Mouse (Mus musculus) midbrain, embryonic 15.5 days (tissue): ENCODE data around the gene Map4k4. TPM values are rescaled to one million over a fixed set of nuclear protein-coding genes. Genes with fewer than 3 reads are reported as not detected.

Experiments used
- ATAC-seq: fragments of 200-750 bp; cut with Nextera tagmentation; replicated peaks from 2 replicates; pipeline ENCODE4 v1.8.0; 2017; ENCODE audit warnings: moderate TSS enrichment
- H3K27ac ChIP-seq: fragments of 300-500 bp; sonication (generic); 2 replicates; pipeline ENCODE4 v1.5.1; 2015; ENCODE audit warnings: mild to moderate bottlenecking, inconsistent platforms
- H3K27me3 ChIP-seq: fragments of 300-500 bp; sonication (generic); replicated peaks from 2 replicates; pipeline ENCODE4 v1.6.1; 2015; ENCODE audit warnings: inconsistent platforms
- H3K36me3 ChIP-seq: fragments of 300-500 bp; sonication (generic); replicated peaks from 2 replicates; pipeline ENCODE4 v1.6.1; 2015; ENCODE audit warnings: inconsistent platforms
- H3K4me1 ChIP-seq: fragments of 300-500 bp; sonication (generic); 2 replicates; pipeline ENCODE4 v1.6.1; 2015; ENCODE audit warnings: inconsistent platforms
- H3K4me2 ChIP-seq: fragments of 300-500 bp; sonication (generic); 2 replicates; pipeline ENCODE4 v1.6.1; 2015; ENCODE audit warnings: inconsistent platforms, mild to moderate bottlenecking, moderate library complexity
- H3K4me3 ChIP-seq: fragments of 300-500 bp; sonication (generic); 2 replicates; pipeline ENCODE4 v1.5.1; 2015; ENCODE audit warnings: mild to moderate bottlenecking, inconsistent platforms
- H3K9ac ChIP-seq: fragments of 300-500 bp; sonication (generic); 2 replicates; pipeline ENCODE4 v1.6.1; 2015; ENCODE audit warnings: mild to moderate bottlenecking, inconsistent platforms
- H3K9me3 ChIP-seq: fragments of 300-500 bp; sonication (generic); 2 replicates; pipeline ENCODE4 v1.6.1; 2016; ENCODE audit warnings: inconsistent platforms
- WGBS: fragments of 180-500 bp; shearing (Covaris S2); methylation state at CpG from one replicate; pipeline ENCODE4 v1.1.7; 2015; ENCODE audit warnings: mixed read lengths; 5-methylcytosine and 5-hydroxymethylcytosine counted together
- polyA plus RNA-seq: library from polyadenylated mRNA; unstranded; fragments of >200 nt; fragmentation: Nextera tagmentation; extraction: Ambion mirVana; gene quantifications from 2 replicates; pipeline ENCODE4 v1.2.1, GENCODE M21; 2015

Gene Map4k4
- polyA plus RNA-seq, 1 experiment from 2014 or later = 55.2 TPM

DNA sequence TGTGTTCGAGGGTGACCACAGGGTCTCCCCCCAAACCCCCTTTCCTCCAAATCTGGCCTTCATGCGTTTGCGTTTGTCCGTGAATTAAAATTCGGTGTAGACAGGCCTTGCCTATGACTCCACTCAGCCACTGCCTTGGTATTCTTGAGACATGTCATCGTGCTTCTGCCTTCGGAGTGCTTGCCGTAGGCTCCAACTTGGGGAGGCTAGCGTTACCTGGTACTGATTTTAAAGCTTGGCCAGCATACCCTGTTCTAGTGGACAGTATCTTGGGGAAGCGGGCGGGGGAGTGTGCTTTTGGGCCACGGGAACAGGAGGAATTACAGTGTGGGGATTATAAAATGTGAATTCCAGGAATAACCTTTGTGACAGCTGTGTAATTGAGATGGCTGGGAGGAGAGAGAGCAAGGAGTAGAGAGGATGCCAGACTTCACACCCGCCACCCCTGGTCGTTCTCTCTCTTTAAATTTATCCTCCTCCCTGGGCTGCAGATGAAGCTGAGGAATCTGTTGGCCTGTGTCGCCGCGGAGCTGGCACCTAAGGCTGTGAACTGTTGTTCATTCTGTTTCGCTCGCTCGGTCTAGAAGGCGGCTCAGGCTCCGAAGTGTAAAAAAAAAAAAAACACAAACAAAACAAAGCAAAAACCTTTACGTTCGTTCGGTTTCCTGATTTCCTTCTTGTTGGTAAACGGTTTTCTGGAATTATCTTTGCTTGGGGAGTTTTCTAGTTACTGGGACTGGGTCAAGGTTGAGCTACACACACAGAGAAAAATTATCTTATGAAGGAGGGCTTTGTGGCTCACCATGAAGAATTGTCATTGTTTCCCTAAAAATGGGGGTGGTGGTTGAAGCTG, 1.4 kb downstream of the Map4k4 start:
- Histone ChIP-seq H3K9ac (peak overlapping the region; percentile 98), H3K4me2 (peak overlapping the region; percentile 82), H3K36me3 (no peaks in the 10 kb centered on the region), H3K4me3 (peak overlapping the region; percentile 92), H3K4me1 (peaks cover 53% of the 10 kb centered on the region), H3K9me3 (no peaks in the 10 kb centered on the region), H3K27ac (peak overlapping the region; percentile 100), H3K27me3 (no peaks in the 10 kb centered on the region)
- ATAC-seq = no peak
- WGBS = under 1% methylated on average over 26 of the region's 26 CpGs

GRCm38 (mm10) chr1:39902704-39903151, 2.0 kb downstream of the Map4k4 start:
- WGBS = under 1% methylated on average over 3 of the region's 3 CpGs
- Histone ChIP-seq H3K27me3 (no peaks in the 10 kb centered on the region), H3K4me2 (peak overlapping the region; percentile 82), H3K9me3 (no peaks in the 10 kb centered on the region), H3K4me1 (peaks cover 59% of the 10 kb centered on the region), H3K27ac (peak overlapping the region; percentile 100), H3K9ac (peak overlapping the region; percentile 98), H3K36me3 (no peaks in the 10 kb centered on the region), H3K4me3 (peak overlapping the region; percentile 92)
- ATAC-seq = no peak

- H3K27ac ChIP-seq = no peak overlapping the region
- no peak for ATAC-seq
- H3K9ac ChIP-seq = no peak overlapping the region
- peaks cover 74% of the 10 kb centered on the region for H3K4me1 ChIP-seq
- 78% methylated on average over 3 of the region's 3 CpGs for WGBS
- H3K4me3 ChIP-seq = no peak overlapping the region
- peak overlapping the region; percentile 82 for H3K4me2 ChIP-seq
- H3K27me3 ChIP-seq = no peaks in the 10 kb centered on the region
- no peaks in the 10 kb centered on the region for H3K9me3 ChIP-seq
- H3K36me3 ChIP-seq = no peaks in the 10 kb centered on the region
These were observed 4.0 kb downstream of the Map4k4 start for GRCm38 (mm10) chr1:39904720-39905119.

GRCm38 (mm10) chr1:39906921-39907320, 6.2 kb downstream of the Map4k4 start:
- Histone ChIP-seq H3K36me3 (no peaks in the 10 kb centered on the region), H3K9ac (no peak overlapping the region), H3K27ac (no peak overlapping the region), H3K27me3 (no peaks in the 10 kb centered on the region), H3K4me2 (peak overlapping the region; percentile 6), H3K4me1 (peaks cover 86% of the 10 kb centered on the region), H3K9me3 (no peaks in the 10 kb centered on the region), H3K4me3 (no peak overlapping the region)
- no peak for ATAC-seq
- WGBS = 52% methylated on average over 11 of the region's 11 CpGs

- Histone ChIP-seq H3K27me3 (no peaks in the 10 kb centered on the region), H3K4me2 (no peak overlapping the region), H3K27ac (no peak overlapping the region), H3K36me3 (no peaks in the 10 kb centered on the region), H3K9me3 (no peaks in the 10 kb centered on the region), H3K4me1 (peaks cover 80% of the 10 kb centered on the region), H3K9ac (no peak overlapping the region), H3K4me3 (no peak overlapping the region)
- ATAC-seq = no peak
- WGBS = 93% methylated on average over 2 of the region's 2 CpGs
These were observed 8.3 kb downstream of the Map4k4 start for GRCm38 (mm10) chr1:39908976-39909375.

- Histone ChIP-seq H3K27ac (no peak overlapping the region), H3K4me2 (no peak overlapping the region), H3K4me3 (no peak overlapping the region), H3K9ac (no peak overlapping the region), H3K4me1 (peaks cover 61% of the 10 kb centered on the region), H3K9me3 (no peaks in the 10 kb centered on the region), H3K36me3 (0 out of 2 replicates have a peak, but pooled peaks cover 7% of the 10 kb centered on the region), H3K27me3 (no peaks in the 10 kb centered on the region)
- 0 out of 2 replicates have a peak, but pooled peaks have one; percentile 29 for ATAC-seq
- WGBS = 65% methylated on average over 3 of the region's 3 CpGs
These were observed 10.7 kb downstream of the Map4k4 start for GRCm38 (mm10) chr1:39911446-39911845.

DNA sequence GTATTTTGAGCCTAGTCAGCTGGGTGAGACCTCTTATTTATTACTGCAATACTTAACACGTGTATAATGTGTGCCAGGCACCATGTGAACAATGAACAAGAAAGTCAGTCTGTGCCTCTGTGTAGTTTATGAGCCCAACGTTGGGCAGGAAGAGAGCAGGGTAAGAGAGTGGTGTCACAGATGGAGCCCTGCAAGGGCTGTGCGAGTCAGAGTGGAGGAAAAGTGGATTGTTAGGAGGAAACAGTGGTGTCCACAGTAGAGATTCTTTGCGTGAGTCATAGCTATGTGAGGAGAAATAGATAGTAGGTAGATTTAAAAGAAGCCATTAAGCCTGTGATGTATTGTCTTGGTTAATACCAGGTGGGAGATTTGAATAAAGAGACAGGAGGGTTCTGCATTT, 12.5 kb downstream of the Map4k4 start:
- H3K9ac ChIP-seq = no peak overlapping the region
- H3K9me3 ChIP-seq = no peaks in the 10 kb centered on the region
- 0 out of 2 replicates have a peak, but pooled peaks cover 7% of the 10 kb centered on the region for H3K36me3 ChIP-seq
- no peak overlapping the region for H3K27ac ChIP-seq
- no peak overlapping the region for H3K4me2 ChIP-seq
- no peak for ATAC-seq
- peaks cover 55% of the 10 kb centered on the region for H3K4me1 ChIP-seq
- H3K27me3 ChIP-seq = no peaks in the 10 kb centered on the region
- WGBS = 83% methylated on average over 4 of the region's 4 CpGs
- H3K4me3 ChIP-seq = no peak overlapping the region

GRCm38 (mm10) chr1:39916144-39916543, 15.4 kb downstream of the Map4k4 start:
- Histone ChIP-seq H3K4me3 (no peak overlapping the region), H3K36me3 (0 out of 2 replicates have a peak, but pooled peaks cover 7% of the 10 kb centered on the region), H3K9ac (no peak overlapping the region), H3K4me1 (peaks cover 42% of the 10 kb centered on the region), H3K4me2 (no peak overlapping the region), H3K27ac (no peak overlapping the region), H3K9me3 (no peaks in the 10 kb centered on the region), H3K27me3 (no peaks in the 10 kb centered on the region)
- ATAC-seq = no peak
- 84% methylated on average over 4 of the region's 4 CpGs for WGBS

DNA sequence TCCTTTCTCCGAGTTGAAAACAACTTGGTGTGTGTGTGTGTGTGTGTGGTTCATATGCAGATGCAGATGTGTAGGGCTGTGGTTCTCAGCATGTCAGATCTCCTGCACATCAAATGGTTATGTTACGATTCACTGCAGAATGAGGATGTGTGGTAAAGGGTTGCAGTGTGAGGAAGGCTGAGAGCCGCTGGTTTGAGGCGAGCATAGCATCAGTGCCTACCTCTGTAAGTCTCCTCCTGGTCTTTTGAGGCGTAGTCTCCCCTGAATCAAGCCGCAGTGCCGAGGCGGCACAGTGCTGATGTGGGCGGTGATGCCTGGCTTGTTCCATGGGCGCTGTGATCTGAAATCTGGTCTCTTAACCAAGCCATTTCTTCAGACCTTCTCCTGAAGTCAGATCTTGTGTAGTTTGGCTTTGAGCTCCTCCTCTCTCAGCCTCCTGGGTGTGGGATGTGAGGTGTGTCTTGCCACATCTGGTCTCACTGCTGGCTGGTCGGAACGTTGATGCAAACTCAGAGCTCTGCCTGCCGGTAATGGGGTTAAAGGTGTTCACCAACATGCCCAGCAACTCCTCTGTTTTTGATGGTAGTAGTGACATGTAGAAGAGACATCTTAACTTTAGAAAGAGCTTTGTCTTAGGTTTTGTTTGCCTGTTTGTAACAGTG, 17.3 kb downstream of the Map4k4 start:
- no peak overlapping the region for H3K4me3 ChIP-seq
- H3K4me1 ChIP-seq = peaks cover 51% of the 10 kb centered on the region
- ATAC-seq = peak; percentile 22; the same call in 1 of the 2 replicates
- H3K9me3 ChIP-seq = no peaks in the 10 kb centered on the region
- no peak overlapping the region for H3K9ac ChIP-seq
- no peaks in the 10 kb centered on the region for H3K27me3 ChIP-seq
- H3K4me2 ChIP-seq = no peak overlapping the region
- no peak overlapping the region for H3K27ac ChIP-seq
- WGBS = 86% methylated on average over 13 of the region's 13 CpGs
- 0 out of 2 replicates have a peak, but pooled peaks cover 7% of the 10 kb centered on the region for H3K36me3 ChIP-seq

GRCm38 (mm10) chr1:39918517-39919115, 17.9 kb downstream of the Map4k4 start:
- H3K27ac ChIP-seq = no peak overlapping the region

DNA sequence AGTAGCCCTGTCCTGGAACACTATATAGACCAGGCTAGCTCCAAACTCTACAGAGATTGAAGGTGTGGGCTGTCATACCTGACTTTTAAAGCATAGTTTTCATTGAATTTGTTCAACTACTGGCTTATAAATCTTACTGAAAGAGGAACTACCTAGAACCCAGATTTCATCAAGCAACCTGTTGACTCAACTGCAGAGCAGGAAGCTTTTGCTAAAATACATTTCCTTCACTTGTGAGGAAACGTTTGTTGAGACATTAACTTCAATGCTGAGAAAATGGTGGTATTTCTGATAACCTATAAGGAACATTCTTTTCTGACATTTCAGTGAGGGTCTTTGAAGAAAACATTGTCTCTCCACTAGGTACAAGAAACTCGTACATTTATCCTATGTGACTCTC, 19.9 kb downstream of the Map4k4 start:
- 87% methylated on average over 2 of the region's 2 CpGs for WGBS

More at GRCm38 (mm10) chr1:39918517-39919115, 17.9 kb downstream of the Map4k4 start:
- H3K4me3 ChIP-seq = no peak overlapping the region
- H3K4me2 ChIP-seq = no peak overlapping the region
- 88% methylated on average over 7 of the region's 7 CpGs for WGBS
- 0 out of 2 replicates have a peak, but pooled peaks cover 7% of the 10 kb centered on the region for H3K36me3 ChIP-seq
- H3K4me1 ChIP-seq = peaks cover 56% of the 10 kb centered on the region
- H3K9ac ChIP-seq = no peak overlapping the region
- no peaks in the 10 kb centered on the region for H3K27me3 ChIP-seq
- H3K9me3 ChIP-seq = no peaks in the 10 kb centered on the region
- ATAC-seq = no peak

GRCm38 (mm10) chr1:39921996-39922395, 21.3 kb downstream of the Map4k4 start:
- Histone ChIP-seq H3K4me1 (peaks cover 67% of the 10 kb centered on the region), H3K9ac (no peak overlapping the region), H3K9me3 (no peaks in the 10 kb centered on the region), H3K4me2 (no peak overlapping the region), H3K27me3 (no peaks in the 10 kb centered on the region), H3K4me3 (no peak overlapping the region), H3K36me3 (no peaks in the 10 kb centered on the region), H3K27ac (no peak overlapping the region)
- WGBS = 86% methylated on average over 3 of the region's 3 CpGs
- ATAC-seq = no peak

More for the DNA sequence above, 19.9 kb downstream of the Map4k4 start:
- Histone ChIP-seq H3K4me1 (peaks cover 64% of the 10 kb centered on the region), H3K9me3 (no peaks in the 10 kb centered on the region), H3K9ac (no peak overlapping the region), H3K36me3 (no peaks in the 10 kb centered on the region), H3K4me2 (no peak overlapping the region), H3K27me3 (no peaks in the 10 kb centered on the region), H3K27ac (no peak overlapping the region), H3K4me3 (no peak overlapping the region)
- ATAC-seq = no peak
